Mouse (Mus musculus) heart, embryonic 16.5 days (tissue): ENCODE data around the gene Bfsp2. TPM values are rescaled to one million over a fixed set of nuclear protein-coding genes. Genes with fewer than 3 reads are reported as not detected.
A peak's percentile ranks its signal among the peaks of the same experiment; 100 is the strongest.

Source experiments
- ATAC-seq: fragments of 200-750 bp; cut with Nextera tagmentation; replicated peaks from 2 replicates; pipeline ENCODE4 v1.8.0; 2017; ENCODE audit warnings: moderate number of reproducible peaks; ENCODE audit not compliant: insufficient read depth, low FRiP score; ENCODE audit errors: extremely low read depth
- H3K27ac ChIP-seq: fragments of 300-500 bp; sonication (generic); 2 replicates; pipeline ENCODE4 v1.5.1; 2014; ENCODE audit warnings: mild to moderate bottlenecking, low read length, control low read depth, moderate library complexity
- H3K27me3 ChIP-seq: fragments of 300-500 bp; sonication (generic); 2 replicates; pipeline ENCODE4 v1.6.1; 2014; ENCODE audit warnings: low read length, mixed read lengths; ENCODE audit not compliant: control insufficient read depth, insufficient read depth
- H3K36me3 ChIP-seq: fragments of 300-500 bp; sonication (generic); 2 replicates; pipeline ENCODE4 v1.6.1; 2014; ENCODE audit not compliant: control insufficient read depth, insufficient read depth
- H3K4me1 ChIP-seq: fragments of 300-500 bp; sonication (generic); 2 replicates; pipeline ENCODE4 v1.6.1; 2014; ENCODE audit warnings: low read length, mixed read lengths; ENCODE audit not compliant: control insufficient read depth, insufficient read depth
- H3K4me2 ChIP-seq: fragments of 300-500 bp; sonication (generic); 2 replicates; pipeline ENCODE4 v1.6.1; 2014; ENCODE audit warnings: low read depth, mild to moderate bottlenecking, control low read depth, low read length
- H3K4me3 ChIP-seq: fragments of 300-500 bp; sonication (generic); 2 replicates; pipeline ENCODE4 v1.5.1; 2014; ENCODE audit warnings: mild to moderate bottlenecking, control low read depth, low read length
- H3K9ac ChIP-seq: fragments of 300-500 bp; sonication (generic); 2 replicates; pipeline ENCODE4 v1.6.1; 2014; ENCODE audit warnings: low read length, control low read depth
- H3K9me3 ChIP-seq: fragments of 300-500 bp; sonication (generic); replicated peaks from 2 replicates; pipeline ENCODE4 v1.6.1; 2016; ENCODE audit warnings: low read length; ENCODE audit not compliant: control insufficient read depth
- WGBS: fragments of 180-500 bp; shearing (Covaris S2); extraction: QIAGEN DNeasy Blood & Tissue Kit; methylation state at CpG from one replicate; pipeline ENCODE4 v1.1.7; 2014; 5-methylcytosine and 5-hydroxymethylcytosine counted together
- polyA plus RNA-seq: library from polyadenylated mRNA; unstranded; fragments of >200 nt; fragmentation: Nextera tagmentation; extraction: Ambion mirVana; gene quantifications from 2 replicates; pipeline ENCODE4 v1.2.1, GENCODE M21; 2015

The Bfsp2 gene
- polyA plus RNA-seq, 1 experiment from 2014 or later, result 1.1 TPM

- Histone ChIP-seq H3K36me3 (no peaks in the 10 kb centered on the region), H3K9ac (no peak overlapping the region), H3K27ac (no peak overlapping the region), H3K4me1 (peaks cover 7% of the 10 kb centered on the region), H3K4me2 (no peak overlapping the region), H3K27me3 (no peaks in the 10 kb centered on the region), H3K4me3 (no peak overlapping the region), H3K9me3 (no peaks in the 10 kb centered on the region)
- no peak for ATAC-seq
- WGBS, result 57% methylated on average over 10 of the region's 10 CpGs
Measured at GRCm38 (mm10) chr9:103387011-103387653, 93.1 kb downstream of the Bfsp2 start.

GRCm38 (mm10) chr9:103386573-103386972 lies 93.6 kb downstream of the Bfsp2 start:
- 58% methylated on average over 5 of the region's 5 CpGs for WGBS
- Histone ChIP-seq H3K9me3 (no peaks in the 10 kb centered on the region), H3K4me1 (peaks cover 3% of the 10 kb centered on the region), H3K36me3 (no peaks in the 10 kb centered on the region), H3K27ac (no peak overlapping the region), H3K9ac (no peak overlapping the region), H3K27me3 (no peaks in the 10 kb centered on the region), H3K4me2 (no peak overlapping the region), H3K4me3 (no peak overlapping the region)
- no peak for ATAC-seq

- Histone ChIP-seq H3K27me3 (no peaks in the 10 kb centered on the region), H3K4me2 (no peak overlapping the region), H3K4me1 (peaks cover 2% of the 10 kb centered on the region; the same call in 1 of the 2 replicates), H3K36me3 (no peaks in the 10 kb centered on the region), H3K9ac (no peak overlapping the region), H3K9me3 (no peaks in the 10 kb centered on the region), H3K27ac (no peak overlapping the region), H3K4me3 (no peak overlapping the region)
- 41% methylated on average over 1 of the region's 1 CpGs for WGBS
- ATAC-seq, result no peak
Measured at GRCm38 (mm10) chr9:103385600-103385999, 94.6 kb downstream of the Bfsp2 start.

- H3K4me3 ChIP-seq, result no peak overlapping the region
- H3K27ac ChIP-seq, result no peak overlapping the region
- 76% methylated on average over 4 of the region's 4 CpGs for WGBS
- H3K36me3 ChIP-seq, result no peaks in the 10 kb centered on the region
- H3K4me2 ChIP-seq, result no peak overlapping the region
- no peak for ATAC-seq
- no peak overlapping the region for H3K9ac ChIP-seq
- H3K27me3 ChIP-seq, result no peaks in the 10 kb centered on the region
- peaks cover 3% of the 10 kb centered on the region; the same call in 1 of the 2 replicates for H3K4me1 ChIP-seq
- H3K9me3 ChIP-seq, result no peaks in the 10 kb centered on the region
Measured at GRCm38 (mm10) chr9:103384141-103384796, 96.0 kb downstream of the Bfsp2 start.

- Histone ChIP-seq H3K27ac (no peak overlapping the region), H3K4me1 (peaks cover 5% of the 10 kb centered on the region; the same call in 1 of the 2 replicates), H3K36me3 (no peaks in the 10 kb centered on the region), H3K9ac (no peak overlapping the region), H3K27me3 (no peaks in the 10 kb centered on the region), H3K4me2 (no peak overlapping the region), H3K4me3 (no peak overlapping the region), H3K9me3 (no peaks in the 10 kb centered on the region)
- 91% methylated on average over 1 of the region's 1 CpGs for WGBS
- ATAC-seq, result no peak
Measured at GRCm38 (mm10) chr9:103383576-103383975, 96.6 kb downstream of the Bfsp2 start.

- H3K36me3 ChIP-seq, result no peaks in the 10 kb centered on the region
- H3K27ac ChIP-seq, result no peak overlapping the region
- no peak for ATAC-seq
- no peaks in the 10 kb centered on the region for H3K9me3 ChIP-seq
- no peaks in the 10 kb centered on the region for H3K27me3 ChIP-seq
- no peak overlapping the region for H3K4me2 ChIP-seq
- no peak overlapping the region for H3K9ac ChIP-seq
- H3K4me1 ChIP-seq, result peaks cover 5% of the 10 kb centered on the region; the same call in 1 of the 2 replicates
- 54% methylated on average over 6 of the region's 6 CpGs for WGBS
- H3K4me3 ChIP-seq, result no peak overlapping the region
Measured at GRCm38 (mm10) chr9:103382989-103383388, 97.2 kb downstream of the Bfsp2 start.

- H3K4me1 ChIP-seq, result peaks cover 3% of the 10 kb centered on the region; the same call in 1 of the 2 replicates
- no peak overlapping the region for H3K9ac ChIP-seq
- H3K27ac ChIP-seq, result no peak overlapping the region
- no peaks in the 10 kb centered on the region for H3K27me3 ChIP-seq
- H3K4me3 ChIP-seq, result no peak overlapping the region
- H3K9me3 ChIP-seq, result no peaks in the 10 kb centered on the region
- no peaks in the 10 kb centered on the region for H3K36me3 ChIP-seq
- no peak overlapping the region for H3K4me2 ChIP-seq
- WGBS, result 88% methylated on average over 4 of the region's 4 CpGs
- ATAC-seq, result no peak
Measured at GRCm38 (mm10) chr9:103380566-103380965, 99.7 kb downstream of the Bfsp2 start.

- Histone ChIP-seq H3K36me3 (no peaks in the 10 kb centered on the region), H3K4me1 (peaks cover 3% of the 10 kb centered on the region; the same call in 1 of the 2 replicates), H3K4me2 (no peak overlapping the region), H3K27me3 (no peaks in the 10 kb centered on the region), H3K9me3 (no peaks in the 10 kb centered on the region), H3K27ac (no peak overlapping the region), H3K9ac (no peak overlapping the region), H3K4me3 (no peak overlapping the region)
- WGBS, result 41% methylated on average over 9 of the region's 9 CpGs
- ATAC-seq, result peak; percentile 33; the same call in 1 of the 2 replicates
Measured at GRCm38 (mm10) chr9:103379199-103379598, 101.0 kb downstream of the Bfsp2 start.

- H3K27ac ChIP-seq, result no peak overlapping the region
- H3K9me3 ChIP-seq, result no peaks in the 10 kb centered on the region
- ATAC-seq, result no peak
- H3K4me1 ChIP-seq, result peaks cover 3% of the 10 kb centered on the region; the same call in 1 of the 2 replicates
- H3K4me3 ChIP-seq, result no peak overlapping the region
- 69% methylated on average over 10 of the region's 10 CpGs for WGBS
- H3K9ac ChIP-seq, result no peak overlapping the region
- H3K4me2 ChIP-seq, result no peak overlapping the region
- H3K36me3 ChIP-seq, result no peaks in the 10 kb centered on the region
- no peaks in the 10 kb centered on the region for H3K27me3 ChIP-seq
Measured at GRCm38 (mm10) chr9:103378686-103379085, 101.5 kb downstream of the Bfsp2 start.
